Mouse (Mus musculus): ENCODE results near the gene Il5. TPM values are rescaled to one million over a fixed set of nuclear protein-coding genes. Genes with fewer than 3 reads are reported as not detected.

The Il5 gene
- polyA plus RNA-seq, 1 experiment from 2014 or later, result not detected

DNA sequence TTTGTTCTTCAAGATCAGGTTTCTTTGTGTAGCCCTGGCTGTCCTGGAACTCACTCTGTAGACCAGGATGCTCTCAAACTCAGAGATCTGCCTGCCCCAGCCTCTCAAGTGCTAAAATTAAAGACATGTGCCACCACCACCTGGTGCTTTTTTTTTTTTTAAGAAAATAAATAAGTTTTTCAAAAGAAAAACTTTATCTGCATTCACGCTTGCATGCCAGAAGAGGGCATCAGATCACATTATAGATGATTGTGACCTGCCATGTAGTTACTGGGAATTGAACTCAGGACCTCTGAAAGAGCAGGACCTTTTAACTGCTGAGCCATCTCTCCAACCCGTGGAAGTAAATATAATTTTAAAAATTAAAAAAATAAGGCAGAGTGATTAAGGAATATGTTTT lies 24.7 kb downstream of the Il5 start:
- 80% methylated on average over 2 of the region's 2 CpGs for WGBS
- H3K4me3 ChIP-seq (ENCODE audit: low read depth, low read length), result no peak overlapping the region
- H3K9me3 ChIP-seq (ENCODE audit: control insufficient read depth, low read length), result no peaks in the 10 kb centered on the region
- peak; percentile 49 for TF ChIP-seq CTCF (IDR thresholded peaks at IDR 0.05; ENCODE audit: low read depth)
- no peak for TF ChIP-seq EP300 (optimal IDR thresholded peaks at IDR 0.05)
- no peak overlapping the region for H3K4me2 ChIP-seq (replicated peaks; ENCODE audit: low read depth)
- H3K4me1 ChIP-seq (replicated peaks; ENCODE audit: control insufficient read depth, insufficient read depth), result no peaks in the 10 kb centered on the region
- no peaks in the 10 kb centered on the region for H3K27me3 ChIP-seq (ENCODE audit: control insufficient read depth, insufficient read depth, low read length)
- no peak overlapping the region for H3K9ac ChIP-seq (ENCODE audit: low read length)
- no peaks in the 10 kb centered on the region for H3K36me3 ChIP-seq (ENCODE audit: control insufficient read depth, insufficient read depth, low read length)
- no peak overlapping the region for H3K27ac ChIP-seq (replicated peaks)
- DNase-seq (ENCODE audit: low spot score) (no peak), ATAC-seq (ENCODE audit: low FRiP score, low TSS enrichment) (no peak)

DNA sequence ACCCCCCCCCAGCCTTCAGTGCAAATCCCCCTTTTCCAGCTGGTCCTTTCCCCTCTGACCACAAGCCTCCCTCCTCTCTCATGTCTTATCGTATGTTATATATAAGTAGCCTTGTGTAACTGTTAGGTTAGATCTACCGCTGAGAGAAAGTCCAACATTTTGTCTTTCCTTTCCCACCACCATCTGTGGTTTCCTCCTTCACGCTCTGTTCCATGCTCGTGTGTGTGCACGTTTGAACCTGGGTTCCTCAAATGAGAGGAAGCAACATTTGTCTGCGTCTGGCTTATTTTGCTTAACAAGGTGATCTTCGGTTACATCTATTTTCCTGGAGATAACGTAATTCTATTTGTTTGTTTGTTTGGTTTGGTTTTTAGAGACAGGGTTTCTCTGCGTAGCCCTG lies 27.4 kb downstream of the Il5 start:
- H3K4me1 ChIP-seq (replicated peaks; ENCODE audit: control insufficient read depth, insufficient read depth), result no peaks in the 10 kb centered on the region
- no peaks in the 10 kb centered on the region for H3K36me3 ChIP-seq (ENCODE audit: control insufficient read depth, insufficient read depth, low read length)
- no peak overlapping the region for H3K9ac ChIP-seq (ENCODE audit: low read length)
- no peak overlapping the region for H3K4me2 ChIP-seq (replicated peaks; ENCODE audit: low read depth)
- no peak for ATAC-seq (ENCODE audit: low FRiP score, low TSS enrichment)
- H3K27ac ChIP-seq (replicated peaks), result no peak overlapping the region
- 84% methylated on average over 9 of the region's 9 CpGs for WGBS
- H3K27me3 ChIP-seq (ENCODE audit: control insufficient read depth, insufficient read depth, low read length), result no peaks in the 10 kb centered on the region
- no peaks in the 10 kb centered on the region for H3K9me3 ChIP-seq (ENCODE audit: control insufficient read depth, low read length)
- DNase-seq (ENCODE audit: low spot score), result no peak
- TF ChIP-seq EP300 (optimal IDR thresholded peaks at IDR 0.05) (no peak), CTCF (IDR thresholded peaks at IDR 0.05; ENCODE audit: low read depth) (no peak)
- H3K4me3 ChIP-seq (ENCODE audit: low read depth, low read length), result no peak overlapping the region

DNA sequence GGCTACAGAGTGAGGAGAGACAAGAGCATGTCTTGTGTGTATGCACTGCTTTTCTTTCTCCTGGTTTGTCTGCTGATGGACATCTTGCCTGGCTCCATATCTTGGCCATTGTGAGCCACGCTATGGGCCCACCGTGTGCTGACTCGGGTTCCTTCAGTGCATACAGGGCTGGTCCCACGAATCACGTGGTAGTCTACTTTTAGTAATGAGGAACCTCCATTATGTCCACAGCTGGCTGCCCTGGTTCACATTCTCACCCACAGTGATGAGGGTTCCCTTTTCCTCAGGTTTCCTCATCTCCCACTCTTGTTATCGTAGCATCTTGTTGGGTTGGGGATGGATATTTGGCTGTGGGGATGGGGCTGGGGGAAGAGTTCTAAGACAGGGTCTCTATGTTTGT lies 28.0 kb downstream of the Il5 start:
- ATAC-seq (ENCODE audit: low FRiP score, low TSS enrichment) (no peak), DNase-seq (ENCODE audit: low spot score) (no peak)
- Histone ChIP-seq H3K4me1 (replicated peaks; ENCODE audit: control insufficient read depth, insufficient read depth) (no peaks in the 10 kb centered on the region), H3K9ac (ENCODE audit: low read length) (no peak overlapping the region), H3K4me3 (ENCODE audit: low read depth, low read length) (no peak overlapping the region), H3K27ac (replicated peaks) (no peak overlapping the region), H3K27me3 (ENCODE audit: control insufficient read depth, insufficient read depth, low read length) (no peaks in the 10 kb centered on the region), H3K9me3 (ENCODE audit: control insufficient read depth, low read length) (no peaks in the 10 kb centered on the region), H3K4me2 (replicated peaks; ENCODE audit: low read depth) (no peak overlapping the region), H3K36me3 (ENCODE audit: control insufficient read depth, insufficient read depth, low read length) (no peaks in the 10 kb centered on the region)
- no peak for TF ChIP-seq EP300 (optimal IDR thresholded peaks at IDR 0.05)
- TF ChIP-seq CTCF (IDR thresholded peaks at IDR 0.05; ENCODE audit: low read depth), result no peak
- WGBS, result 85% methylated on average over 6 of the region's 6 CpGs

DNA sequence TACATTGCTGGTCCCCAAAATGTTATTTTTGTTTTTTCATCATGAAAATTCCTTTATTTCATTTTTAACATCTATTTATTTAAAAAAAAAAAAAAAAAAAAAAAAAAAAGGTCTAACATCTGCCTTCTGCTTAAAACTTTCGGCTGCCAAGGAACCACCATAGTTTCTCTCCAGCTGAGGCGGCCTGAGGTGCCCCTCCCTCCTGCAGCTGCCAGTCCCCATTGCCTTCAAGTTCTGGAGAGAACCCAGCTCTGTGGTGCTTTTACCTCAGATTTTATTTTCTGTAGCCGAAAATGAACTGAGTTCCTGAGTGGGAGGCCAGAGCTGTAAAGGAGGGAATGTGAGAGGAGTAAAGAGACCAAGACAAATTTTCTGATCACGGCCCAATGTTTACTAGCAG lies 28.7 kb downstream of the Il5 start:
- DNase-seq (ENCODE audit: low spot score) (no peak), ATAC-seq (ENCODE audit: low FRiP score, low TSS enrichment) (no peak)
- Histone ChIP-seq H3K4me1 (replicated peaks; ENCODE audit: control insufficient read depth, insufficient read depth) (no peaks in the 10 kb centered on the region), H3K9ac (ENCODE audit: low read length) (no peak overlapping the region), H3K27ac (replicated peaks) (no peak overlapping the region), H3K4me2 (replicated peaks; ENCODE audit: low read depth) (no peak overlapping the region), H3K4me3 (ENCODE audit: low read depth, low read length) (no peak overlapping the region), H3K36me3 (ENCODE audit: control insufficient read depth, insufficient read depth, low read length) (no peaks in the 10 kb centered on the region), H3K9me3 (ENCODE audit: control insufficient read depth, low read length) (no peaks in the 10 kb centered on the region), H3K27me3 (ENCODE audit: control insufficient read depth, insufficient read depth, low read length) (no peaks in the 10 kb centered on the region)
- TF ChIP-seq EP300 (optimal IDR thresholded peaks at IDR 0.05) (no peak), CTCF (IDR thresholded peaks at IDR 0.05; ENCODE audit: low read depth) (no peak)
- 57% methylated on average over 4 of the region's 4 CpGs for WGBS

DNA sequence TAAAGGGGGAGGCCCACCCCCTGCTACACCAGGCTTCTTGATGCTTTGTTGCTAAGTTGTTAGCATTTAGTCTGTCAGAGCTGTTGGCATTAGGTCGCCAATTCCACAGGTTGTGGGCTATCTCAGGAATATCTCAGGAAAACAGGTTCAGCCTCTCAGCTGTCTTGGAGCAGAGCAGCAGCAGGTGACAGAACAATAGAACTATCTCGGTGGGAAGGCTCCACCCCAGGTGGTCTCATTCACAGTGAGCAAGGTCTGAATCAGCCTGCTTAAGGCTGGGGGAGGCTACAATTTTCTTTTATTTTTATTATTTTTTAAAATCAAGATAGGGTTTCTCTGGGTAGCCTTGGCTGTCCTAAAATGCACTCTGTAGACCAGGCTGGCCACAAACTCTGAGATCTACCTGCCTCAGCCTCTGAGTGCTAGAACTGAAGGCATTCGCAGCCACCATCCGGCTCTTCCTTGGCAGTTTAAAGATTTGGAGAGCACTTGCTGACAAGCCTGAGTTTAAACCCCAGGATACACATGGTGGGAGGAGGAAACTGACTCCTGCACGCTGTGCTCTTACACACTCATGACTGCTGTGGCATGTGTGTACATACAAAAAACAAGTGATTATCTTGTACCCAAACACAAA lies 29.2 kb downstream of the Il5 start:
- Histone ChIP-seq H3K4me2 (replicated peaks; ENCODE audit: low read depth) (no peak overlapping the region), H3K27me3 (ENCODE audit: control insufficient read depth, insufficient read depth, low read length) (no peaks in the 10 kb centered on the region), H3K27ac (replicated peaks) (no peak overlapping the region), H3K9me3 (ENCODE audit: control insufficient read depth, low read length) (no peaks in the 10 kb centered on the region), H3K36me3 (ENCODE audit: control insufficient read depth, insufficient read depth, low read length) (no peaks in the 10 kb centered on the region), H3K4me1 (replicated peaks; ENCODE audit: control insufficient read depth, insufficient read depth) (no peaks in the 10 kb centered on the region), H3K9ac (ENCODE audit: low read length) (no peak overlapping the region), H3K4me3 (ENCODE audit: low read depth, low read length) (no peak overlapping the region)
- TF ChIP-seq CTCF (IDR thresholded peaks at IDR 0.05; ENCODE audit: low read depth) (no peak), EP300 (optimal IDR thresholded peaks at IDR 0.05) (no peak)
- ATAC-seq (ENCODE audit: low FRiP score, low TSS enrichment) (no peak), DNase-seq (ENCODE audit: low spot score) (no peak)
- 55% methylated on average over 5 of the region's 5 CpGs for WGBS

DNA sequence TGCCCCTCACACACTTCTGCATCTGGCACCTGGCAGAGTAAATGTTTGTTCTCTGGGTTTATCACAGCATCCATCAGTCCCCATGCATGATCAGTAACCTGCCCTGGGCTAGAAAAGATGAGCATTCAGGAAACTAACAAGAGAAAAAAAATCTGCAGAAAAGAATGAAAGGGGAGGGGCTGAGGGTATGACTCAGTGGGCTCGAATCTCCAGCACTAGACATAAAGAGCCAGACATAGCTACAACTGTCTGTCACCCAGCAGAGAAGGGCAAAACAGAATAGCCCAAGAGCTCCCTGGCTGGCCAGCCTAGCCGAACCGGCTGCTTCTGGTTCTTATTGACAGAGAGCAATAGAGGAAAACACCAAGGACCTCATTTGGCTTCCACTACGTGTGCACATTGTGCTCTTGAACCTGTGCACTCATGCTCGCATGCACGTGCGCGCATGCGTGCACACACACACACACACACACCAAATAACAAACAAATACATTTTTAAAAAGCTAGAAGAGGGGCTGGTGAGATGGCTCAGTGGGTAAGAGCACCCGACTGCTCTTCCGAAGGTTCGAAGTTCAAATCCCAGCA lies 34.5 kb downstream of the Il5 start:
- H3K4me2 ChIP-seq (replicated peaks; ENCODE audit: low read depth), result no peak overlapping the region
- H3K9me3 ChIP-seq (ENCODE audit: control insufficient read depth, low read length), result no peaks in the 10 kb centered on the region
- no peak overlapping the region for H3K9ac ChIP-seq (ENCODE audit: low read length)
- H3K27ac ChIP-seq (replicated peaks), result no peak overlapping the region
- no peaks in the 10 kb centered on the region for H3K27me3 ChIP-seq (ENCODE audit: control insufficient read depth, insufficient read depth, low read length)
- H3K36me3 ChIP-seq (ENCODE audit: control insufficient read depth, insufficient read depth, low read length), result no peaks in the 10 kb centered on the region
- WGBS, result 77% methylated on average over 12 of the region's 12 CpGs
- peaks cover 11% of the 10 kb centered on the region for H3K4me1 ChIP-seq (replicated peaks; ENCODE audit: control insufficient read depth, insufficient read depth)
- ATAC-seq (ENCODE audit: low FRiP score, low TSS enrichment), result no peak
- no peak overlapping the region for H3K4me3 ChIP-seq (ENCODE audit: low read depth, low read length)
- no peak for DNase-seq (ENCODE audit: low spot score)
- no peak for TF ChIP-seq EP300 (optimal IDR thresholded peaks at IDR 0.05)
- TF ChIP-seq CTCF (IDR thresholded peaks at IDR 0.05; ENCODE audit: low read depth), result no peak

Data from stomach, postnatal 0 days (tissue).